In genomic region chr5:35673086-35673485, GRCm38 (mm10) we compare ENCODE assay signal across 8 mouse cellular contexts. TPM values are rescaled to one million over a fixed set of nuclear protein-coding genes. Genes with fewer than 3 reads are reported as not detected.
DNase-seq lines count a peak whose midpoint lies in the region; ATAC-seq lines count a peak whose summit lies in the region.

No protein-coding gene starts in this region.

- 0 out of 2 replicates have a peak overlapping the region, but pooled peaks have one; percentile 18 for H3K9ac ChIP-seq in hindbrain, embryonic 12.5 days

- peaks cover 33% of the 10 kb centered on the region for H3K4me1 ChIP-seq in hindbrain, embryonic 12.5 days

- ATAC-seq in hindbrain, embryonic 12.5 days (ENCODE audit: low FRiP score) = no peak
- no peak for ATAC-seq in CD4-positive, CD25-positive, alpha-beta regulatory T cell, adult 4 months

- no peaks in the 10 kb centered on the region for H3K36me3 ChIP-seq in hindbrain, embryonic 12.5 days
- no peaks in the 10 kb centered on the region for H3K36me3 ChIP-seq in macrophage (ENCODE audit: inconsistent target)

- WGBS in hindbrain, embryonic 12.5 days = 66% methylated on average over 7 of the region's 7 CpGs
- 19% methylated on average over 7 of the region's 7 CpGs for WGBS in macrophage (ENCODE audit: missing documents)

- peak; percentile 12 to 19 for DNase-seq in thymus, adult 18-20 months
- DNase-seq in thymus, postnatal 25 days = no peak
- DNase-seq in fibroblast of lung, adult 2 months (ENCODE audit: low read depth) = peak; percentile 95
- peak; percentile 87 for DNase-seq in layer of hippocampus, adult 9-11 months
- peak; percentile 66 to 93 for DNase-seq in urinary bladder, adult 18-20 months (ENCODE audit: low spot score in 2 of 2)

- H3K27ac ChIP-seq in hindbrain, embryonic 12.5 days = no peak overlapping the region
- H3K27ac ChIP-seq in macrophage = peak overlapping the region; percentile 62

- H3K79me2 ChIP-seq in macrophage (ENCODE audit: inconsistent target) = no peaks in the 10 kb centered on the region

- peaks cover 14% of the 10 kb centered on the region for H3K27me3 ChIP-seq in hindbrain, embryonic 12.5 days

- no peak overlapping the region for H3K4me2 ChIP-seq in hindbrain, embryonic 12.5 days (replicated peaks)

- no peak overlapping the region for H3K4me3 ChIP-seq in hindbrain, embryonic 12.5 days
- no peak overlapping the region for H3K4me3 ChIP-seq in macrophage (ENCODE audit: inconsistent target)

- no peaks in the 10 kb centered on the region for H3K9me3 ChIP-seq in hindbrain, embryonic 12.5 days (replicated peaks)

RNA-seq across cellular contexts. Expression of gene Htra3, which starts 6.5 kb away (rescaled TPM):
- 7.3 and 9.7 TPM in 2 replicates for polyA plus RNA-seq in hindbrain, embryonic 12.5 days (2016; fragmentation: Nextera tagmentation; extraction: Ambion mirVana)
- 1 to 10 TPM in 2 of 26 experiments, under 1 TPM in 5, not detected in 19; 0.30 to 3.5 (median 0.69) TPM for total RNA-seq in macrophage (2018; cell fraction: chromatin; rRNA removed)
- total RNA-seq in macrophage (2018; cell fraction: cytosol; rRNA removed) = under 1 TPM in 17 of 26 experiments, not detected in 9; 0.05 to 0.37 (median 0.17) TPM
- total RNA-seq in macrophage (2018; cell fraction: nucleus; rRNA removed) = under 1 TPM in 6 of 26 experiments, not detected in 20; 0.17 to 0.97 (median 0.70) TPM
- 0.17 to 0.36 TPM (median 0.26 TPM) in 3 replicates for polyA plus RNA-seq in macrophage (2018)
- polyA plus RNA-seq in CD4-positive, CD25-positive, alpha-beta regulatory T cell, adult 4 months (2017; shearing (Covaris generic)) = not detected
